Mouse (Mus musculus) olfactory bulb, adult 2 months (tissue): ENCODE results near the gene Spata2l. TPM values are rescaled to one million over a fixed set of nuclear protein-coding genes. Genes with fewer than 3 reads are reported as not detected.
"Not testable (repeated sequence)": the region's sequence is repeated elsewhere in the genome, so short reads cannot be mapped to it uniquely, and the experiment has no call there.

Source experiments
- H3K27ac ChIP-seq: fragments of 200-500 bp; 2 replicates; pipeline ENCODE4 v1.5.1; 2012; ENCODE audit warnings: low read depth, low read length; ENCODE audit not compliant: insufficient read depth
- H3K4me1 ChIP-seq: fragments of 200-500 bp; 2 replicates; pipeline ENCODE4 v1.6.1; 2012; ENCODE audit warnings: low read length; ENCODE audit not compliant: control insufficient read depth, insufficient read depth
- H3K4me3 ChIP-seq: fragments of 200-500 bp; 2 replicates; pipeline ENCODE4 v1.5.1; 2012; ENCODE audit warnings: mild to moderate bottlenecking, low read depth, low read length, moderate library complexity; ENCODE audit not compliant: insufficient read depth
- CTCF ChIP-seq: fragments of 200-500 bp; IDR thresholded peaks from 2 replicates; pipeline ENCODE4 v1.5.1; 2012; ENCODE audit warnings: low read depth, mild to moderate bottlenecking, low read length, moderate library complexity; ENCODE audit not compliant: insufficient read depth
- POLR2A ChIP-seq: fragments of 200-500 bp; IDR thresholded peaks from 2 replicates; pipeline ENCODE4 v1.6.1; 2012; ENCODE audit warnings: mild to moderate bottlenecking, low read depth, low read length, moderate library complexity; ENCODE audit not compliant: insufficient read depth
- WGBS: fragments of 180-500 bp; shearing (Covaris S2); methylation state at CpG from one replicate; pipeline ENCODE4 v1.1.7; 2018; 5-methylcytosine and 5-hydroxymethylcytosine counted together
- polyA plus RNA-seq: library from polyadenylated mRNA; stranded (reverse); fragments of >200 nt; gene quantifications from 2 replicates; pipeline ENCODE4 v1.2.4, GENCODE M21; 2012; ENCODE audit warnings: low replicate concordance; ENCODE audit not compliant: missing spikeins, insufficient read depth, insufficient read length

Gene Spata2l
- polyA plus RNA-seq, 1 experiment: not detected

DNA sequence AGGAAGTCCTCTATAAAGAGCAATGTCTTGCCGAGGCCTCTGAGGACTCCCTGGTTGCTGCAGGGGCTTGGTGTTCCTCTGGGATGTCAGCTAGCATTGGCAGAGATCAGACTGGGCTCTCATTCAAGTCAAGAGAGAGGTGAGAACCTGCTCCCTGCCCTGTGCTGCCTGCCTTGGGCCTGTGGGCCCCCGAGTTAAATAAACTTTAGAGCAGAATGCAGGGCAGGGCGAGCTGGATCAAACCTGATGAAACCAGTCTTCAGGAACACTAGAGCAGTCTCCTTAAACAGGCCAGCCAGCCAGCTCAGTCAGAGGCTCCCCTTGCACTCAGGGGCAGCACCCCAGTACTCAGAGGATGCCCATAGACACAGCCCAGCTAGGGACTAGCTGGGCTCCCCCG, 35.9 kb upstream of the Spata2l start:
- no peak overlapping the region for H3K27ac ChIP-seq
- peaks cover 10% of the 10 kb centered on the region for H3K4me1 ChIP-seq
- WGBS: 77% methylated on average over 4 of the region's 4 CpGs
- no peak overlapping the region for H3K4me3 ChIP-seq
- TF ChIP-seq CTCF (no peak), POLR2A (no peak)

DNA sequence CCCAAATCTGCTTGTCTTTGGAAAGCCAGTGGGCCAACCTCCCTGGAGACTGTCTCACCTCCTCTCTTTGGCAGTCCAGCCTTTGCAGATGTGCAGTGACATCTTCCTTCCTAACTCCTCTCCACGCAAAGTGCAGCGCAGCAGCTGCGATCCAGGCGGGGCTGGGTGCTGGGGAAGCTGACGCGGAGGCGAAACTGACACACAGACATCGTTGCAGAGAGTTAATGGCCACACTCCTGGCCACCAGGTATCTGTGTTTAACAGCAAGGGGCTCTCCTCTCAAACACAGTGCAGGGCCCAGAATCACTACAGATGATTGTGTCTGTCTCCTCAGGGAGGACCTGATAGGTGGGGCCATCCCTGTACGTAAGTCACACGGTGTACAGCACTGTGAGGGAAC, 35.1 kb upstream of the Spata2l start:
- no peak for TF ChIP-seq CTCF
- TF ChIP-seq POLR2A: no peak
- 49% methylated on average over 10 of the region's 10 CpGs for WGBS
- H3K27ac ChIP-seq: no peak overlapping the region
- no peak overlapping the region for H3K4me3 ChIP-seq
- peaks cover 10% of the 10 kb centered on the region for H3K4me1 ChIP-seq

DNA sequence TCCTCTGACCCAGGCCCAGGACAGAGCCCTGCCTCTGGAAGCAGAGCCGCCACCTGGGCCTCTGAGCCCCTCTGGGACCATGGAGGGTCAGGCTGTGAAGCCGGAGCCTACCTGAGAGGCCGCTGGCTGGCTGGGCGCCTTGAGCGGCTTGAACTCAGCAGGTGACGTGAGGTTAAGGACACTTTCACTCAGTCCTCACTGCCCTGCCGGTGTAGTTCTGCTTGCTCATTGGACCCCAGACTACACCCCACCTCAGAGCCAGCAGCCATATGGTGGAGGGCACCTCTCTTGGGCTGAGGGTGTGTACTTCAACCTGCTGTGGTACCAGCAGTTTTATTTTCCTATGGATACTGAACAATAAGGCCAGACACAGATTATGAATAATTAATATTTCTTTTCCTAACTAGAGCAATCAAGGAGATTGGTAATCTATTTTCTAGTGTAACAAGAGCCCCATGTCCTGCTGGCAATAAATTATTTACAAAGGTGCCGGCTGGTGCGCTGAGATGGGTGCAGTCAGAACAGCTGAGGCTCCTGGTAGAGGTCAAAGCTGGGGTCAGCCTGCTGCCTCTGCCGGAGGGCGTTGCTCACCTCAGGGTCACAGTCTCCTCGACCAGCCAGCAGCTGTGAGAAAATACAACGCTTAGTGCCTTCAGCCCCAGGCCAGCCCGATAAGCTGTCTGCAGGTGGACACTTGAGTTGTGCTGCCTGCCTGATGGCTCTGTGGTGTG, 32.1 kb upstream of the Spata2l start:
- Histone ChIP-seq H3K4me3 (no peak overlapping the region), H3K27ac (no peak overlapping the region), H3K4me1 (peaks cover 10% of the 10 kb centered on the region)
- TF ChIP-seq POLR2A (no peak), CTCF (no peak)
- WGBS: 93% methylated on average over 14 of the region's 14 CpGs

DNA sequence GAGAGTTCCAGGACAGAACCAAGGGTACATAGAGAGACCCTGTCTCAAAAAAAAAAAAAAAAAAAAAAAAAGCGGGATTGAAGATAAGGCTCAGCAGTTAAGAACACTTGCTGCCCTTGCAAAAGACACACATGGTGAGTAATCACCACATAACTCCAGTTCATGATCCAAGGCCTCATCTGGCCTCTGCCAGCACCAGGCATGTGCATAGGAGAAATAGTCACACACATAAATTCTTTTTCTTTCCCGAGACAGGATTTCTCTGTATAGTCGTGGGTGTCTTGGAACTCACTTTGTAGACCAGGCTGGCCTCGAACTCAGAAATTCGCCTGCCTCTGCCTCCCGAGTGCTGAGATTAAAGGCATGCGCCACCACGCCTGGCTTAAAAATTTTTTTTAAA, 21.6 kb upstream of the Spata2l start:
- WGBS: 95% methylated on average over 8 of the region's 8 CpGs
- not testable (repeated sequence) for H3K27ac ChIP-seq, H3K4me3 ChIP-seq
- peaks cover 16% of the 10 kb centered on the region for H3K4me1 ChIP-seq

DNA sequence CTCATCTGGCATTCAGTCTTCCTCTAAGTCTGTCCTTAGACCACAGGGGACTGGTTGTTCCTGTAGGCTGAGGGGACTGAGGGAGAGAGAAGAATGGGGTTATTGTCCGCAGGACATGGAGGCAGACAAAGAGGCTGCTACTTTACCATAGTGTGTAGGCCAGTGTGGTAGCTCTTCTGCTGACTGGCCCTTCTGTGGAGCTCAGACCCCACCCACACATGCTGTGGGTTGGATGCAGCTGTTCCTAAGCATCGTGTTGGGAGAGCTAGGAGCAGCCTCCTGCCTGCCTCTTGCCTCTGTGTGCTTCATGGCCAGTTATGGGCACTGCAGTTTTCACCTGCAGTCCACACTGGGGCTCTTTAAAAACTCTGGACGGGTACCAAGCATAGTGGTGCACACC, 21.1 kb upstream of the Spata2l start:
- WGBS: 63% methylated on average over 3 of the region's 3 CpGs
- Histone ChIP-seq H3K4me1 (peaks cover 16% of the 10 kb centered on the region), H3K27ac (no peak overlapping the region), H3K4me3 (no peak overlapping the region)
- no peak for TF ChIP-seq POLR2A
- no peak for TF ChIP-seq CTCF

DNA sequence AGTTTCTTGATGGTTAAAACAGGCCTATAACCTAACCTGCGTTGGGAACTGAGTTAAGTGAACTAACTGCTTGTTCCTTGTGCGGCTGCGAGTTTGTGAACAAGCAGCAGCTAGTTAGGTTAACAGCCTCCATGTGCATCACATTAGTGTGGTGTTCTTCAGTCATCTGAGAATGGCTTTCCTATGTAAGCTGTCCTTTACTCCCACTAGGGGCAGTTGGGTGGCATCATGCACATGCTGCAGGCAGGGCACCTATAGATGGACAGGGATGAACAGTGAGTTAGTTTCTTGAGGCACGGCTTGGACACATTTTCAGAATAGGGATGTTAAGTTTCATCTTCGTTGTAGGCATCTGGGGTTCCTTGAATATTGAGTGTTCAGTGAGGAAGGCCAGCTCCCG, 19.1 kb upstream of the Spata2l start:
- H3K27ac ChIP-seq: no peak overlapping the region
- TF ChIP-seq POLR2A (no peak), CTCF (no peak)
- H3K4me3 ChIP-seq: peak overlapping the region; percentile 98; the same call in 1 of the 2 replicates
- 59% methylated on average over 6 of the region's 6 CpGs for WGBS
- H3K4me1 ChIP-seq: peaks cover 16% of the 10 kb centered on the region

DNA sequence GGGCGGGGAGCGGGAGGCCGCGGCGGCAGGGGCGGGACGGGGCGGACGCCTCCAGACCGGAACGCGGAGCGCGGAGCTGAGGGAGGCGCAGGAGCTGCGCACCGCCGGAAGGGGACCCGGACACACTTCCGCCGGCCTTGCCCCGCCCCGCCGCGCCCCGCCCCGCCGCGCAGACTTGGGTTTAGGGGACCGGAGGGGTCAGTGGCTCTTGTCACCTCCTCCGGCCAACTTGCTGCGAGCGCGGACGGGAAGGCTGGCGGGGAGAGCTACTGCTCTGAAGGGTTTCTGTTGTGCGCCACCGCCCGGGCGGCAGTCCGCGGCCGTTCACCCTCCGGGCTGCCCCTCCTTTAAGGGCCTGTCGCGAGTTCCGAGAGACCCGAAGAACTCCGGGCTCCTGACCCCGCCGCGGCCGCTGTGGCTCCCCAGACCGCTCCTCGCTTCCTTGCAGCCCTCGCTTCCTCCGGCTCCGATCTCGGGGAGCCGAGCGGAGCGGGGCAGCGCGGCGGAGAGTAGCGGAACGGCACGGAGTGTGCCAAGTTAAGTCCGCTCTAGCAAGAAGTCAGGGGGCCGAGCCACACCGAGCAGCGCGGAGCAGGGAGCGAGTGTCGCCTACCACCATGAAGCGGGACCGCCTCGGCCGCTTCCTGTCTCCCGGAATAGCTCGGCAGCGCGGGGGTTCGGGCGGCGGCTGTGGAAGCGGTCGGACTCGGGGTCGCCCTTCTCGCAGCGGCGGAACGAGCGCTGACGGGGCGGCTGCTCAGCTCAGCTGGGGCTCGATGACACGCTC, 18.3 kb upstream of the Spata2l start, which contains the start of the genes Zfp276 and Vps9d1:
Gene Zfp276, plus strand, starts transcription at position 97 of the 787 bp plus-strand sequence.
Gene Vps9d1, minus strand, starts transcription at position 250 of the 787 bp plus-strand sequence.
- peaks cover 16% of the 10 kb centered on the region for H3K4me1 ChIP-seq
- peak within 1 kb of the TSS; percentile 25 for H3K27ac ChIP-seq
- TF ChIP-seq POLR2A (no peak; the same call in 1 of the 2 replicates), CTCF (no peak)
- under 1% methylated on average over 97 of the region's 99 CpGs for WGBS
- H3K4me3 ChIP-seq: peak within 1 kb of the TSS; percentile 98

DNA sequence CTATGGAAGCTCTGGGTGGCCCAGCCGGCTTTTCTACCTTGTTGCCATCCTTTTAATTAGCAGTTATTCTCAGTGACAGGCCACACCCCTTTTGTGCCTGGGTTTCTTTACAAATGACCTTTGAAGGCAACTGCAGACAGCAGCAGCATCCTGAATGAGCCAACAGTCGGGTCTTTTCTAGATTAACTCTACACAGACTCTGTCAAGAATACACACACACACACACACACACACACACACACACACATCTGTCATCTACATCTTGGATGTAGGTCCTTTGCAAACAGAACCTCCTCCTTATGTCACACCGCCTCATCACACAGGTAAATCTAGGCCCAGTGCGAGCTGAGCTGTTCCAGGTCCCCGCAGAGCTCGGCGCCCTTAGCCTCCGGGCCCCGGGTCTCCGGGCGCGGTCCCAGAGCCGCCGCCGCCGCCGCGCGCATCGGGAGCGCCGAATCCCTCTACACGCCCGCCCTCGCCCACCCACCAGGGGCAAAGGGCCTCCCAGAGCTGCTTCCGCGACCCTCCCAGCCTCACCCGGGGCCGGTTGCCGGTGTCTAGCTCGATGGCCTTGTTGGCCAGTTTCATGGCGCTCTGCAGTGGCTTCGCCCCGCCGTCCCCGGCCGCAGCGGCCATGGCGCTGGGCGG, 17.5 kb upstream of the Spata2l start:
- WGBS: under 1% methylated on average over 39 of the region's 40 CpGs
- Histone ChIP-seq H3K27ac (peak overlapping the region; percentile 16), H3K4me3 (peak overlapping the region; percentile 98), H3K4me1 (peaks cover 16% of the 10 kb centered on the region)
- no peak for TF ChIP-seq CTCF
- TF ChIP-seq POLR2A: 0 out of 2 replicates have a peak, but pooled peaks have one; percentile 3

DNA sequence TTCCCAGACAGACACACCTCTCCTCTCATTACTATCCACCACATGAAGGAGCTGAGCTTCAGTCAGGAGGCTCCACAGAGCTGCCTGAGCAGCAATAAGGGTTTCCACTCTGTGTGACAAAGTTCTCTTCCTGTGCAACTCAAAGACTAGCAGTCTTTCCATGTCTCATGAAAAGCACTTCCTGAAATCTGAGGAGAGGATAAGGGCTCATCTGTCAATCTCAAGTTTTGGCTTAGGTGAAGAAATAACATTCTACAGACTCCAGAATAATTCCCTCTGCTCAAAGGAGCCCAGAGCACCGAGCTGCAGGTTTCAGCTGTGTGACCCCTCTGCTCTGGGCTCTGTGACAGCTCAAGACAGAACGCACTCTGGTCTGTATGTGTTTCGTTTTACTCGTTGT, 16.9 kb upstream of the Spata2l start:
- Histone ChIP-seq H3K27ac (no peak overlapping the region), H3K4me3 (no peak overlapping the region), H3K4me1 (peaks cover 16% of the 10 kb centered on the region)
- TF ChIP-seq POLR2A (no peak), CTCF (no peak)
- 25% methylated on average over 4 of the region's 4 CpGs for WGBS
